Mouse (Mus musculus): Measurements from ENCODE around the gene Tnrc6c.

Gene Tnrc6c

GRCm38 (mm10) chr11:117729341-117729740 lies 75.3 kb downstream of the Tnrc6c start:
- no peak for DNase-seq (ENCODE audit: low spot score in 2 of 2)

DNA sequence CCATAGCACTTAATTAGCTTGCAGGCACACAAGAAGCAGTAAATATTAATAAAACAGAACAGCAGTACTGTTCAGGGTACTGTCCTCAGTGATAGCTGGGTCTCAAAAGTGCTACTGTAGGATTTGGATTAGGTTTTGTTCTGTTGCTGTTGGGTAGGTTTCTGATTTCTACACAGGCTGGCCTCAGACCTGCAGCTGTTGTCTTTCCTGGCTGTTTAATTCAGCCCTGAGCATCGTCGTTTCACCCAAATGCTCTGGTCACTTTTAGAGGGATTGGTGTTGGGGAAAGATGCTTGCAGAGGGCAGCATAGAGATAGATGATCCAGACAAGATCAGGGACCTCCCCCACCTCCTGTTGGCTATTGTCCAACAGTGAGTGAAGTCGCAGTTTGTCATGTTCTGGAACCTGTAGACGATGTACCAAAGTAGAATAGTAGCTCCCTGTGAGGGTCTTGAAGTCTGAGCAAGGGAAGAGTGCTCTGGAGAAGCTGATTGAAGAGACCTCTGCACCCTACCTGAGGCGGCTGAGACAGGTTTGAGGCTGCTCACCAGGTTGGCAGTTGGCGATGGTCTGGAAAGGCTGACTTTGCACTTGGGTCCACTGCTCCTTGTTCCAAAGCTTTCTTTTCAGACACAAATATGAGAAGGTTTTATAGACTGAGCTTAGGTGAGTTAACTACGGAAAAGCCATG lies 75.9 kb downstream of the Tnrc6c start:
- DNase-seq (ENCODE audit: low spot score in 2 of 2) = no peak

DNA sequence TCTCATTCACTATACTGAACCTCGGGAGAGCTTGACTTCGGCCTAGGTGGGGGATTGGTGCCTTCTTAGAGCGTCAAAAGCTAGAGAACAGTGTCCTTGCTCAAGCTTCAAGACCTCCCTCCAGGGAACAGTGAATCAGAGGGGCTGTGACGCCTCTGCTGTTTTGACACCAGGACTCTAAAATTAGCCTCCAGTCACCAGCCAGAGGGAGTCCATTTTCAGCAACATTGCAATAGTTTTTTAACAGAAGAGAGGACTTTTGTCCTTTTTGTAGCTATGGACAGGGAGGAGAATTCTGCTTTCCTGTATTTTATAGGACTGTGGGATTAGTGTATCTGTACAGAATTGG lies 76.4 kb downstream of the Tnrc6c start:
- DNase-seq (ENCODE audit: low spot score in 2 of 2) = no peak

GRCm38 (mm10) chr11:117731470-117731869 lies 77.4 kb downstream of the Tnrc6c start:
- DNase-seq (ENCODE audit: low spot score in 2 of 2) = no peak

DNA sequence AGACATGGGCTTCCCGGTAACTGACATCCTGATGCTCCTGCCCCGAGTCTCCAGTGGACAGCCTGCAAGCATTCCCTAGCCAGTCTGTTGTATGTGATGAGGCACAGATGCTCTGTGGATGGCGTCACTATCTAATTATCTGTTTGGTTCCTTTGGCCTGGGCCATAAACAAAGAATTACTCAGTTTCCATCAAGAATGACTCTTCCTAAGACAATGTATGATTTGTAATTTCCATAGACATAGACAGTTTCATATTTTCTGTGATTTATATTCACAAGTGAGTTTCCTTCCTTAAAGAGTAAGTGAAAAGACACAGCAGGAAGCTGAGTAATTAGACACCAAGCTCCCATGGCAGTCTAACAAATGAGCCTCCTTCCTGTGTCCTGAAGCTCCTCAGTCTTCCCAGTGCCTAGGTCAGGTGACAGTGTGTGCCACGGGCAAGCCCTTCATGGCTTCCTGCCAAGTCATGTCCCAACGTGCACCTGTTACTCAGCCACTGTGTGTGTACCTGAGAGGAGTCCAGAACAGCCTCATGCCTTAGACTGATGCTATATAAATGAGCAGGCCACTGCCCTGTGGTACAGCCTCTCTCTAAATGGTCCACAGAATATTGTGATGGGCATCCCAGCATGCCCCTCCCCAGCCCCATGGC lies 82.1 kb downstream of the Tnrc6c start:
- no peak for DNase-seq (ENCODE audit: low spot score in 2 of 2)

GRCm38 (mm10) chr11:117738123-117738522 lies 84.0 kb downstream of the Tnrc6c start:
- DNase-seq (ENCODE audit: low spot score in 2 of 2) = no peak

DNA sequence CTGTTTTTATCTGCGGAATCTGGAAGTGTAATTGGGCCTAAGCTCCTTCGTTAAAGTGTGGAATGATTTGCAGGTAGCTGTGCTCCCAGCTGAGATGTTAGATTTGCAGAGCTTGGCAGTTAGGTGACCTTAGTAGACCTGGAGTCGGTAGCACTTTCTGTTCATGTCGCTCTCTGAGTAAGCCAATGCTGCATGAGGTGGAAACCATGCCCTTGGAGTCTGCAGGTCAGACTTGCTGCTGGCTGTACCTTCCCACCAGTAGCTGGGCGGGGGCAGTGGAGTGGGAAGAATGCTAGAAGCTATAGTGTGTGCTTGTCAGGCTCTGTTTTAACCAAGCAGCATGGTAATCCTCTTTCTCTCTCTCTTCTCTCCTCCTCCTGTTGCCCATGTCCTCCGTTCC lies 87.0 kb downstream of the Tnrc6c start:
- no peak for DNase-seq (ENCODE audit: low spot score in 2 of 2)

DNA sequence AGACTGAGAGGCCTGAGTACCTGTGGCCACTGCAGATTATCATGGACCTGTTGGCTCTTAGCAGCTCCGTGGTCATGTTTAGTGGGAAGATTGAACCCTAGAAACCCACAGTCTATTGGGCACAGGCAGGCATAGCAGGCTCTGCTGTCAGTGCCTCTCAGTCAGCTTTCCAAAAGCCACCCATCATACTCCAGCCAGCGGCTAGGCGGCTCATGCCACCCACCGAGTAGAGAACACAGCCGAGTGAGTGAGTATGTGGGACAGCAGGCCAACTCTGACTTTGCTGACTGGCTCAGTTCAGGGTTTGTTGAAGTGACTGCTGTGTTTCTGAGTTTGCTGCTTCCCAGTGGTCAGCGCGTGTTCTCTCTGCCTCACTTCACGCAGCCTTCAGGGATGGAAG lies 88.2 kb downstream of the Tnrc6c start:
- DNase-seq (ENCODE audit: low spot score in 2 of 2) = no peak

- no peak for DNase-seq (ENCODE audit: low spot score in 2 of 2)
These were observed 88.6 kb downstream of the Tnrc6c start for GRCm38 (mm10) chr11:117742715-117743114.

- no peak for DNase-seq (ENCODE audit: low spot score in 2 of 2)
These were observed 89.5 kb downstream of the Tnrc6c start for GRCm38 (mm10) chr11:117743454-117744030.

- DNase-seq (ENCODE audit: low spot score in 2 of 2) = no peak
These were observed 94.5 kb downstream of the Tnrc6c start for GRCm38 (mm10) chr11:117748628-117749027.

GRCm38 (mm10) chr11:117749414-117749813 lies 95.3 kb downstream of the Tnrc6c start:
- DNase-seq (ENCODE audit: low spot score in 2 of 2) = peak; percentile 76 to 89

DNA sequence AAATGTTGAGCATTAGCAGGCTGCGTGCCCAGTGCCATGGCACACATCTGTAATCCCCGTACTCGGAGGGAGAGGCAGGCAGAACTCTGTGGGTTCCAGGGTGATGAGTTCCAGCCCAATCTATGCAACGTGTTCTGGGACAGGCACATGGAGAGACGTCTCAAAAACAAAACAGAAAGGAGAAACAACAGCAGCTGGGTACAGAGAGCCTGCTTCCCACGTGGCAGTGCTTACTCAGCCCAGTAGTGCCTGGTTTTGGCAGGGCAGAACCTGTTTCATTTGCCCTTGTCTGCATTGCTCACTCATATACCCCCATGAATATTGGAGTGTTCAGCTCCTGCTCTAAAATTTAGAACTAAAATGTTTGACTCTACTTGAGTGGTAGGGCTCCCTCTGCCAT lies 97.5 kb downstream of the Tnrc6c start:
- no peak for DNase-seq (ENCODE audit: low spot score in 2 of 2)

GRCm38 (mm10) chr11:117755891-117756290 lies 101.8 kb downstream of the Tnrc6c start:
- no peak for DNase-seq (ENCODE audit: low spot score in 2 of 2)

GRCm38 (mm10) chr11:117759267-117759666 lies 105.2 kb downstream of the Tnrc6c start:
- DNase-seq (ENCODE audit: low spot score in 2 of 2) = no peak

DNA sequence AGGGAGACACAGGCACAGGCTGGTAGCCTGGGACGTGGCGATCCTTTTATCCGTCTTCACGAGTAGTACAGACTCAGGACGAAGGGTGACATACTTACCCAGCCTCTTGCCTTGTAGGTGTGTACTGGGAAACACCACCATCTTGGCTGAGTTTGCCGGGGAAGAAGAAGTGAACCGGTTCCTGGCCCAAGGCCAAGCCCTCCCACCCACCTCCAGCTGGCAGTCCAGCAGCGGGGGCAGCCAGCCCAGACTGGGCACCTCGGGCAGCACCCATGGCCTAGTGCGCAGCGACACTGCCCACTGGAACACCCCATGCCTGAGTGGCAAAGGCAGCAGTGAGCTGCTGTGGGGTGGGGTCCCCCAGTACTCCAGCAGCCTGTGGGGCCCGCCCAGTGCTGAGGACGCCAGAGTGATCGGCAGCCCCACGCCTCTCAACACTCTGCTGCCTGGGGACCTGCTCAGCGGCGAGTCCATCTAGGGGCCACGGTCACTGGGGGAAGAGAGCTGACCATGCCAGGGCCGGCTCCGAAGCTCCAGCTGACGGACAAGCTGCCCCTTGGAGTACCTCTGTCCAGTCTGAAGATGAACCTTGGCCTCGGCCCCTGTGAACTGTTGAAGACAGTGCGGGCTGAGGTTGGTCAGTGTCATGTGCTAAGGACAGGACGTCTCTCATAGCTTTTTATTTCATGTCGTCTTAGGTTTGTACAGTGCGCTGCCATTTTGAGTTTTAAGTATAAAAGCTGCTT lies 106.5 kb downstream of the Tnrc6c start:
- DNase-seq (ENCODE audit: low spot score in 2 of 2) = no peak

DNA sequence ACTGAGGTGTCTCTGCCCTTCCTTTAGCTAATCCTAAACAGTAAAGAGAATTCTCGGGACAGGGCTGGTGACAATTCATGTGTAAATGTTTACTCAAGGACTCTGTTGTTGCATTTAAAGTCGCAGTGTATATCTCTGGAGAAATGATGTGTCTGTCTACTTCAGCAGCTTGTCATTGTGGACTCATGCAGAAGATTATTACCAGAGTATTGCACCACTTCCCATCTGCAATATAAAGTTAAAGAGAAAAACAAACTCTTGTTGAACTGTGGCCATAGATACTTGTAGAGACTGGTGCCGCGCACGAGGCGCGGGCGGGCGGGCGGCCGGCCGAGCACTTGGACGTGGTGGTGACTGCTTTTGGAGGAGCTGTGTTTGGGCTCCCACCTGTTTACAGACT lies 107.7 kb downstream of the Tnrc6c start:
- no peak for DNase-seq (ENCODE audit: low spot score in 2 of 2)

DNA sequence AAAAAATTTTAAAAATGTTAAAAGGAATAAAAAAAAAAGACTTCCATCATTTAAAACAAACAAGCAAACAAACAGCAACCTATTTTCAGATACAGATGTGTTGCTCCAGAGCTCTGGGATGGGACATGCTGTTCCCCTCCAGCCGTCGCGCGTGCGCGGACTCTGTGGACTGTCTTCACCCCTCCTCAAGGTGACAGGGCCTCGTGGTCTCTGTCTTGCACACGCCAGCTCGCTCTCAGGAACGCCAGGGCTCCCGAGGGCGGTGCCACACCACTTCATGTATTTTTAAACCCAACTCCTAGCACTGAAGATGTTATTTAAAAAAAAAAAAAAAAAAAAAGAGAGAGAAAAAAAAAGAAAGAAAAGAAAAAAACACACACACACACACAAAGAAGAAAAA lies 108.2 kb downstream of the Tnrc6c start:
- no peak for DNase-seq (ENCODE audit: low spot score in 2 of 2)

- no peak for DNase-seq (ENCODE audit: low spot score in 2 of 2)
These were observed 110.2 kb downstream of the Tnrc6c start for GRCm38 (mm10) chr11:117764319-117764718.

DNA sequence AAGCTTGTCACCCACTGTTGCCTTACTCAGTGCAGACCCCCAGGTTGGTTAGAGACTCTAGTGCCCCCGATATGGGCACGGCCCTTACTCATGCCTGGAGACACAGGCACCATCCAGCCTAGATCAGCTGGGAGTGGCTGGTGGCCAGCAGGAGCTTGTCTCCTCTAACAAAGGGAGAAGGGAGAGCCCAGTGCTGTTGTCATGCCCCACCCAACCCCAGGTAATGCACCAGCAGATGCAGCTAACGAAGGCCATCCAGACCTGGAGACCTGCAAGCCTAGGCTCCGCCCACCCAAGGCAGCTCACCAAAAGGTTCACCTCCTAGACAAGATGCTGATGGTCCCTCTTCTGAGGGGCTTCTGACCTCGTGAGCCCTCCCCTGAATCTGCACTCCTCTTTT lies 111.3 kb downstream of the Tnrc6c start:
- DNase-seq (ENCODE audit: low spot score in 2 of 2) = no peak

DNA sequence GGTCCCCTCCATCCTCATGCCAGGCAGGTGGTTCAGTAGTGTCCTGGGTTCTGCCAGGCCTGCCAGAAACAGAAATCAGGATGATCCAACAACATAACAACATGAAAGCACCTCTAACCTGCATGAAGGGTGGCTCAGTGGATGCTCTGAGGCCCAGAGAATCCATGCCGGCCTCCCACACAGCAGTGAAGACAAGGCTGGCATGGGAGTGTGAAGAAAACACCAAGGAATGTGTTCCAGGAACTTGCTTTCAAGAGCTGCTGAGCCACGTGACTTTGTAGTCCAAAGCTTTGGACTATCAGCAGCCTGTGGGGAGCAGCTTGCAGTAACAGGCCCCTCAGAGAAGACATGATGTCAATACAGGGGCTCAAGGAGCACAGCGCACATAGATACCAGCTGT lies 112.2 kb downstream of the Tnrc6c start:
- DNase-seq (ENCODE audit: low spot score in 2 of 2) = no peak
